Mouse (Mus musculus): ENCODE measurements around the gene Topors.

Gene Topors

DNA sequence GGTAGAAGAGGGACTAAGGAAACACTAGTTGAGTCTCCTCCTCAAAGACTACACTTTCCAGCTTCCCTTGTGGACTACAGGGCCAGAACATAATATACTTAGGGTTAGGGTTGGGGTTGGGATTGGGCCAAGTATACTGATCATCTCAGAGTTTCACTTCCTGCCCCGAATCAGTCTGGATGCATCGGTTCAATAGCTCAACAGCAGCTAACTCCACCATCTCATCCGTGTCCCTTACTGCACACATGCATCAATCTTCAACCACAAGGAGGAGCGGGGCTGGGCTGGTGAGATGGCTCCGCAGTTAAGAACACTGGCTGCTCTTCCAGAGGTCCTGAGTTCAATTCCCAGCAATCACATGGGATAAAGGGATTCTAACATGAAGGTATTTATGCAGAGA lies 18.7 kb downstream of the Topors start:
- no peak for DNase-seq (ENCODE audit: low spot score in 2 of 2)

DNA sequence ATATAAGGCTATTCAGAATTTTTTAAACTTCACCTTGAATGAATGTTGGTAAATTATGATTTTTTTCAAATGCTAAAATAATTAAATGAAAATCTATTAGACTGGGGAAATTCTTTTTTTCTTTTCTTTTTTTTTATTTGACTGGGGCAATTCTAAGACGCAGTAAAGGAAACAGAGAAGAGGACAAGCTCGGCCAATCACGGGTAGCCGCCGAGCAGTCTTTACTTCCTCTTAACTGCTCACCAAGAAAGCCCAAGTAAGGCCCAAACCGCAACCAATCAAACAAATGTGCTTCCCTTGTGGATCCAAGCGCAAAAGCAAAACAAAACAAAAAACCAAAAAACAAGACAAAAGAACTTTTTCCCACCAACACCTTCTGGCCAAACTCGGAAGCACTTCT lies 25.6 kb downstream of the Topors start:
- no peak for DNase-seq (ENCODE audit: low spot score in 2 of 2)

DNA sequence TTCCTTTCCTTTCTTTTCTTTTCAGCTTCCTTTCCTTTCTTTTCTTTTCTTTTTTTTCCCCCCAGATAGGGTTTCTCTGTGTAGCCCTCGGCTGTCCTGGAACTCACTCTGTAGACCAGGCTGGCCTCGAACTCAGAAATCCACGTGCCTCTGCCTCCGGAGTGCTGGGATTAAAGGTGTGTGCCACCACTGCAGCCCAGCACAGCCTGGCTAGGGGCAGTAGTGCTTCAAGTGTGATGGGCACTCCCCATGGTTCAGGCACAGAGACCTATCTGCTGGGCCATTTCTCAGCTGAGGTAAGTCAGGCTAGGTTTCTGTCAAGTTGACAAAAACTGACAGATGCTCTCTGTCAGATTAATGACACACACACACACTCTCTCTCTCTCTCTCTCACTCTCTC lies 26.6 kb downstream of the Topors start:
- DNase-seq (ENCODE audit: low spot score in 2 of 2) = no peak

DNA sequence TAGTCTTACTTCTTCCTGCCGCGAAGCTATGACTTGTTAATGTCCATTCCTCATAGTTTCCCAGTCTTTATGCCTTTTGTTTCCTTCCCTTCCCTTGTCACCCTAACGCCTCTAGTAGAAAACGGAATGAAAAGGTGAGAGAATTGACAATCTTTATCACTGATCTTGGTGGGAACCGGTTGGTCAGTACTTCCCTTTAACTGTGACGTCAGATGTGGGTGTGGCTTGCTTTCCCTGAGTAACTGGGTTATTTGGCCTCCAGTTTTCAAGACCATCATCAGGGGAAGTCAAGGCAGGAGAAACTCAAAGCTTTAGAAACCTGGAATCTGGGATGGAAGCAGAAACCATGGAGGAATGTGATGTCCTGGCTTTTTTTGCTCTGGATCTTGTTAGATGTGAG lies 27.7 kb downstream of the Topors start:
- no peak for DNase-seq (ENCODE audit: low spot score in 2 of 2)

DNA sequence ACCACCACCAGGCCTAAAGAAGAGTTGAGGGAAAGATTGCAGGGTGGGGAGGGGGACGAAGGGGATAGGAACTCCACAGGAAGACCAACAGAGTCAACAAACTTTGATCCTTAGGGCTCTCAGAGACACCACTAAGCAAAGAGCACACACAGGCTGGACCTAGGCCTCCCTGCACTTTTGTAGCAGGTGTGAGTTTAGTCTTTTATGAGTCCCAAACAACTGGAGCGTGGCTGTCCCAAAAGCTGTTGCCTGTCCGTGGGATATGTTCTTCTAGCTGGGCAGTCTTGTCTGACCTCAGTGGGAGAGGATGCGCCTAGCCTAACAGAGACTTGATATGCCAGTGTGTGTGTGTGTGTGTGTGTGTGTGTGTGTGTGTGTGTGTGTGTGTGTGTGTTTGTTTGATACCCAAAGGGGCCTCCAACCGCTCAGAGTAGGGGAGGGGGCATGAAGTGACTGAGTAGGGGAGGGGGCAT lies 29.3 kb downstream of the Topors start:
- DNase-seq (ENCODE audit: low spot score in 2 of 2) = no peak

DNA sequence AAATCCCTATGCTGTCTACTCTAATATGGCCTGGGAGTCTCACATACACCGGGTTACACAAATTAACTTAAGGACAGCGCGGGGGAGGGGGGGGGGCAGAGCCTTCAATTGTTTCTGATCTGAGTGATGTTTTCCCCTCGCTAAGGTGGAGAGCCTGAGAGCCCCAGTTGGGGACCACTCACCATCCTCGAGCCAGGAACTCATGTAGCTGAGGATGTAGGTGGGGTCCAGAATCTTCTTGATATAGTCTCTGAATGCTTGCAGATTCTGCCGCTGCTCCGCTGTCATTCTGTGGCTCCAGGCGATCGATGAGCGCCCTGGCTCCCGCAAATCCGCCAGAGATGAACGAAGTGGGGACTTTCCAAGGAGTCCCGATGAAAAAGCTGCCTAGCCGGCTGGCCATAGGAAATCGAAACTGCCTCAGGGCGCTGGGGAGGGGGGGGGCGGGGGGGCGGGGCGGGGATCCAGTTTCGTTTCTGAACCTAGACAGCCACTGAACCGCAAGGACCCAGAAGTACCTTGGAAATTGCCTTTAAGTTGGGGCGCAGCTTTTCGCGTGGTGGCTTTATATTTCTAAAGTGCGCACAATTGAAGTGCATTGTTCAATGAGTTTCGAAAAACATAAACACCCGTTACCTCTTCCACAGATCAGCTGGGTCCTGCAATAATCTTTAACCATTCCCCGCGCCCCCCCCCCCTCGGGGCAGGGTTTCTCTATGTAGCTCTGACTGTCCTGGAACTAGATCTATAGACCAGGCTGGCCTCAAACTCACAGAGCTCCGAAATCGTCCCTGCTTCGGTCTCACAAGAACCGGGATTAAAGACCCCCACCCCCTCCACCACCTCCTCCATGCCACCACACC lies 30.0 kb downstream of the Topors start, which contains the start of gene Ddx58:
Ddx58 (minus strand) TSS at position 420 of the 863 bp plus-strand sequence.
- no peak for DNase-seq (ENCODE audit: low spot score in 2 of 2)

DNA sequence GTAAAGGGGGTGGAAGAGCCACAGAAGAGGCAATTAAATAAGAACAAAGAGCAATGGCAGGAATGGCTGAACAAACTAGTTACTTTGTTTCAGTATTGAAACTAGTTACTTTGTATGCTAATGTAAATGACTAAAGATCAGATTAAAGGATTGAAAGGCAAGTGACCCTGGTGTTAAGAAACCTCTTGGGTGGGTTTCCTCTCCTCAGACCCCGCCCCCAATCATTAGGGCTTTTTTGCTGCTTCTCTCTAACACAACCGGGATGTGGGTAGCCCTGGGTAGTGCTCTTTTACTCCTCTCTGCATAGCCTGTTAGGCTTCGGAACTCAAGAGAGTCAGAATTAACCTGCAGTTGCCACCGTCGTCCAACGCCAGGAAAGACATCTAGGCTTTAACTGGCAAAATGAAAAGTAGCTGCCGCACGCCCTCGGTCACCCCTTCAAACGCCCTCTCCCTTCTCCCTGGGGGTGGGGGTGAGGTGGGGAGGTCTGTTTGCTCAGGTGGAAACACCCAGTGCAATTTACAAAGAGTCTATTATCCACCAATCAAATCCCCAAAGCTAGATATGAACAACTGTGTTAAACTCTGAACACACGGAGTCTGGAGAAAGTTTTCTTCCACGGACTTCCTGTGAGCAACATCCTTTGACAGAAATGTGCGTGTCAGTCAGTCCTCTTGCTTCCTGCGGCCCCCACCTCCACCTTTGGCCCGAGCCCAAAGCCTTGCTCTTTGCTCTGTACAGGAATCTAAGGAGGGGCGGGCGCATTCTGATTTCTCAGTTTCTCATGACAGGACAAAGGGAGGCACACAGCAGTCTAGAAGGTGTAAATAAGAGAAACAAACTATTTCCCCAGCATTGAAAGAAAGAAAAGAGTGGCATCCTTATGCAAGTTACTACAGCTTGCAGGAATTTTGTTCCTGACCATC lies 30.9 kb downstream of the Topors start:
- peak in 1 of 2 experiments; percentile 31 for DNase-seq (ENCODE audit: low spot score in 2 of 2)

DNA sequence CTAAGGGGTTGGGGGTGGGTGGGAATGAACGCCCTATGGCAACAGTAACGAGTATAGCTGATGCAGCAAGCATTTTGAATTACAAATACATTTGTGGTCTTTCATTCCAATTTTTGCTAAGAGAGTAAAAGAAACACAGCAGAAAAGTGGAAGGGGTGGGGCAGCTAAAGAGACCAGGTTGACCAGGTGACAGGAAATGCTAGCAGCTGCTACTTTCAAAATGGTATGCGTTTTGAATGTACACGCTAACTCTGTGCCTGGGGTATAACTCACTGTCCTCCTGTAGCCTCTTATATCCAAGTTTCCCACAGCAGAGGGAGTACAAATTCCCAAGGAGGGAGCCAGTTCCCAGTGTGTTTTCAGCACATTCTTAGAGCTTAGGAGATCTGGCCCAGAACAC lies 32.8 kb downstream of the Topors start:
- DNase-seq (ENCODE audit: low spot score in 2 of 2) = no peak

DNA sequence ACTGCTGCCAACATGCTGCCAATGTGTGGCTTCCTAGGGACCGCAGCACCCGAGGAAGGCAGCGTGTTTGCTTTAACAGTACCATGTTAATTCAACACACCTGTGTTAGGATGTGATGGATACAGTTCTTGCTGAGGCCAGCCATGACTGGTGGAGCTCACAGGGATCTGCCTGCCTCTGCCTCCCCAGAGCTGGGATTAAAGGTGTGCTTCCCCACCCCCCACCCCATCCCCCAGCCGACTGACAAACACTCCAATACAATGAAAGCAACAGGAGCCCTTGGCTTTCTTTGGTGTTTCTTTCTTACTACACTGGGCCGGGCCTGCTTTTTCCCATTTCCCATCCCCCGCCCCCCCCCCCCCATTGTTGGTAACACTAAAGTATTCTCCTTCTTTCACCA lies 35.4 kb downstream of the Topors start:
- no peak for DNase-seq (ENCODE audit: low spot score in 2 of 2)

DNA sequence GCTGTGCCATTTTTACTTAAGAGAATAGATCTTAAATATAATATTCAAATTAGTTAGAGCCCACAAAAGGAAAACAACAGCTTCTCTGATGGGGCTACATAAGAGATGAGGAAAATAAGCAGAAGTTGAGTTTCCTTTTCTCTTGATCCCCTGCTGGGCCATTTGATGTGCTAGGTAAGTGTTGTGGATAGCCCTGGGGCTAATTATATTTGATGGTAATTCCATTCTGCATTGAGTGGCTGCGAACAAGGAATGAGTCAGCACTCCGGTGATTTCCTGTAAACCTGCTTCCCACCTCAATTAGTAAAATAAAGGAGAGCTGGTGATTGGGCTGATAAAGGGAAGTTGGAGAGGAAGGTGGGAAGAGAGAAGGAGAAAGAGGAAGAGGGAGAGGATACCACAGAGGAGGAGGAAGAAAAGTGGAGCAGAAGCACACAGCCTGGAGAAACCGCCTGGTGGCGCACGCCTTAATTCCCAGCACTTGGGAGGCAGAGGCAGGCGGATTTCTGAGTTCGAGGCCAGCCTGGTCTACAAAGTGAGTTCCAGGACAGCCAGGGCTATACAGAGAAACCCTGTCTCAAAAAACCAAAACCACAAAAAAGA lies 36.5 kb downstream of the Topors start:
- no peak for DNase-seq (ENCODE audit: low spot score in 2 of 2)

DNA sequence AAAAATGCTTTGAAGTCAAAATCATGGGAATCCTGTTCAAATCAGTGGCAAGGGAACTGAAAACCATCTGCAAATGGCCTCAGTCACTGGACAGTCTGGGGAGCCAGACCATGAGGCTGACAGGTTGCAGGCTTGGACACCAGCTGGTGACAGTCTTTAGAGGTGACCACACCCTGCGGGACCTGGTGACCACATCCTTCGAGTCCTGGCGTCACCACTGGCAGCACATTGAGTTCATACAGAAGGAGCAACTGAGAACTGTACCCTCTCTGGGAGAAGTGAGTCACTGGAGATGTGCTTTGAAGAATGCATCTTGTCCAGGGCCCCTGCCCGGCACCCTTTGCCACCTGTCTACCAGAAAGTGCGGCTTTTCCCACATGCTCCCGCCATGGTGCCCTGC lies 39.9 kb downstream of the Topors start:
- DNase-seq (ENCODE audit: low spot score in 2 of 2) = no peak

DNA sequence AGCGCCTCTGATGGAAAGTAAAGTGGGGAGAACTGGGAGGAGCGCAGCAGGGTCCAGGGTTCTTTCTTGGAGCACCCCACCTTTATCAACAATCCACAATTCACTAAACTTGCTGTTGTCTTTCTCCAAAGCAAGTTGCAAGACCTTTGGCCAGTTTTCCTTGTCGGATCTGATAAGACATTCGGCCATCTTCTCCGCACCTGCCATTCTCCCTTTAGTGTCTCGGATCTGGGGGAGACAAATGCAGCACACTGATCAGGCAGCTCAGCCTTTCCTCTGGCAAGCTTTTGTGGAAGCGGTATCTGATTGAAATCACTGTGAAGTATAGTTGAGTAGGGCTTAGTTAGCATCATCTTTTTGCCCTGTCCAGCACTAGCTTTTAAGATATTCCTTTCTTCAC lies 41.8 kb downstream of the Topors start:
- no peak for DNase-seq (ENCODE audit: low spot score in 2 of 2)

DNA sequence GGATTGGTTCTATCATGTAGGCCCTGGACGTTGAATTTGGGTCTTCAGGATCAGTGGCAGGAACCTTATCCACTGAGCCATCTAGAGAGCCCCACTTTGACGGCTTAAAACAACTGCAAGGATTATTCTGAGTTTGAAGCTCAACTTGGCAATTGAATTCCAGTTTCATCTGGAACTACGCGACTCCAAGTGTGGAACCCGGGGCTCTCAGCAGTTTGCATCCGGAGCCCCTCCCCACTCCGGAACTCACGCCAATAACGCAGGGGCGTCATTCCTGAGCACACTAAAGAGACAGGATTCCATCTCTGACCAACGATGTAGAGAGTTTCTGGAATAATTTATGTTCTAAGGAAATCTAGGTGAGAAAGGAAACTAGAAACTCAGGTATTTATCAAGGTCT lies 42.5 kb downstream of the Topors start:
- DNase-seq (ENCODE audit: low spot score in 2 of 2) = no peak

DNA sequence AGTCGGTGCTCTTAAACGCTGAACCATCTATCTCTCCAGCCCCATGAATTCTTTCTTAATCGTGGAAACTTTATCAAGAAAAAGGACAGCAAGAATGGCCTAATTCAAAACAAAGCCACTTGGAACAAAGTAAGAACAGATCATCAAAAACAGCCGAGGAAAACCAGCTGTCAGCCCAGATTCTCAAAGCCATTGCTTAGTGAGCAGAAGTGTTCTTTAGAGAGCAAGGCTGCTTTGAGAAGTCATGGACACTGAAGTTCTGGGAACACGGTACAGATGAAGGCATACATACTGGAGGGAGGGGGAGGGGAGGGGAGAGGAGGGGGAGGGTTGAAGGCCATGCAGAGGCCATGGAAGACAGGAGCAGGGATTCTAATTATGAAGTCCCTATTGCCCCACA lies 43.6 kb downstream of the Topors start:
- no peak for DNase-seq (ENCODE audit: low spot score in 2 of 2)

DNA sequence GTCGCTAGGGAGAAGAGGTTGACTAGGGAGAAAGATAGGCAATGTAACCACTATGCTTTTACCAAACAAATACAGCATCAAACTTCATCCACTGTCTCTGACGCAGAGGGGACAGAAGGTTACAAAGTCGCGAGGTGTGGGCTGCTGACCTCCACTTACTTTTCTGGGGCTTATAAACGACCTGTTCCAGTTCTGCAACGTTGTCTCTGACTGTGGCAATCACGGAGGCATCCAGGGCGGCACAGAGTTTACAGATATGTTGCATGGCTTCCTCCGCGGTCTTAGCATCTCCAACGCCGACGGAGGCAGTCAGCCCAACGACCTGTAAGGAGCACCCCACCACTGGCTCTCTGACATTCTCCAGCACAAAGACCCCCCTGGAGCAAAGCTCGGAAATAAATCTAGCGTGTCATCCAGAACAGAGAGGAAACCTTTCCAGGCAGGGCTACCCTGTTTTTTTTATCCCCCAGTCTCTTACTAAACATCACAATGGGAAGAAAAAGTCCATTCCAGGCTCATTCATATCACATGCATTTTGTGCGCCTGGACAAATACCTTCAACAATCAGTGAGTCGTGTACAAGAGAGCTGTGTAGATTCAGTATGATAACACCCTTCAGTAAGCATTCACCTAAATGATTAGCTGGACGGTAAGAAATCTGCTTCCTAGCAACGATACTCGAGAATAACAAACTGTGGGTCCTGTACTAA lies 47.6 kb downstream of the Topors start:
- DNase-seq (ENCODE audit: low spot score in 2 of 2) = no peak

DNA sequence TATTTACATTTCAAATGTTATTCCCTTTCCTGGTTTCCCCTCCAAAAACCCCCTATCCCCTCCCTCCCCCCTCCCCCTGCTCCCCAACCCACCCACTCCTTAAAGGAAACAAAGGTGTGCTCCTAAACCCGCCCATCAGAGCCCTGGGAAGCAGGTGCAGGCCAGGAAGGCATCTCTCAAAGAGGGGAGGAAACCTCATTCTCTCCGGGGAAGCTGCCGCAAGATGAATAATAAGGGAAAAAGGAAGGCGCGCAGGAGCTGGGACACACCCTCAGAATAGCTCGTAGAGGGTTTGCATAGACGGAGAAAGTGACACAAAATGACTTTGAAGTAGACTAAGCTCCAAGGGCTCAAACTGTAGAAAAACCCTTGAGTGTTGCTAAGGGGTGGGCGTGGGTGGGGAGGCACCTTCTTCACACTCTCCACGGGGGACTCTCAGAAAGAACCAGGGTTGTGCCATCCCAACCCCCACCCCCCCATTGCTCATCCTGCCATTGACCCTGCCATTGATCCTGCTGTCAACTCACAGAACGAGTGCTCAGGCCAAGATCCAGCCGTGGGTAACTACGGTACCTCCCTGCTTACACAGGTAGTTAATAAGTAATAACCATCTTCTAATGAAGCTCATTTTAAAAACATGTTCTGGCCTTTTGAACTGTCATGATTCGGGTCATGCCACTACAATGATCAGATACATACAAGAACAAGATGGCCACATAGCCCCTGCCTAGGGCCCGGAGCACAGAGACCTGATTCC lies 48.5 kb downstream of the Topors start:
- DNase-seq (ENCODE audit: low spot score in 2 of 2) = no peak

DNA sequence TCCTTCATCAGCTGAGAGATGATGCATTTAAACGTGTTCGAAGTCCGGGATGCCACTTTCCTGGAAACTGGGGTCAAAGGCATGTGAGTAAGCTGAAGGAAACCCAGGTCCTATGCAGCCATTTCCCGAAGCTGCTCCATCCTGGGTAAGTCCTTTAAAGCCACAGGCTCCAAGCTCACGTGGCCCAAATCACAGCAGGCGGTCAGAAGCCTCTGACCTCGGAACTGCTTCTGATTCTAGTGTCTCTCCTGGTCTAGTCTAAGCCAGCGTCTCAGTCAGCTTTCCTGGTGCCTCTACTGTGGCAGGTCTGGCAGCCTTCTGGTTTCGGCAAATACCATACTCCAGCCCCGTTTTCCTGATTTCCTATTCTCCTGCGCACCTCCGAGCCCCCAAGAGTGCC lies 49.2 kb downstream of the Topors start:
- no peak for DNase-seq (ENCODE audit: low spot score in 2 of 2)

DNA sequence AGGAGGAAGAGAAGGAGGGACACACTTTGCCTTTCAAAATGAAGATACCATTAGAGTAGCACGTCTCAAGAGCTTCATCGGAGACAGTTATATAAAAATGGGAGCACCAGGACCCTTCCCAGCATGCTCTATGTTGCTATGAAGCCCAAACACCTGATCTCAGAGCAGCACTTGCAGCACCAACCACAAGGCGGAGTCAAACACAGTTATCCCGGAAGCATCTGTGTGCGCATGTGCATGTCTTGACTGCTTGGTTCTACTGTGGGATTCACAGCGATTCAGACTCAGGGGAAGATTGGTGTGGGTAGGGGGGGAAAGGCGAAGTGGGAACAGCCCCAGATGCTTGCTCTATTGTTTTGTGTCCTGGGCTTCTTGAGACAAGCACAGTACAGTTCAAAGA lies 51.3 kb downstream of the Topors start:
- DNase-seq (ENCODE audit: low spot score in 2 of 2) = peak in 1 of 2 experiments; percentile 35

DNA sequence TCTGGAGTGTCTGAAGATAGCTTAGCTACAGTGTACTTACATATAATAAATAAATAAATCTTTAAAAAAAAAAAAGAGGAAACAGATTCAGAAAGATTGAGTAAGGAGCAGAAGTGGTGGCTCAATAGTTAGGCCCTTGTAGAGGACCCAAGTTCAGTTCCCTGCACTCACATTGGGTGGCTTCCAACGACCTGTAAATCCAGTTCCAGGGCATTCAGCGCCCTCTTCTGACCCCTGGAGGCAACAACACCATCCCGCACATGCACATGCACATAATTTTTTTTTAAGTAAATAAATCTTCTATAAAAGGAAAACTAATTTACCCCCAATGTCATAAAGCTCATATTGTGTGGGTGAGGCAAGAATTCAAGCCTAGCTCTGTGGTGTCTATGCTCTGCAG lies 51.7 kb downstream of the Topors start:
- DNase-seq (ENCODE audit: low spot score in 2 of 2) = no peak

DNA sequence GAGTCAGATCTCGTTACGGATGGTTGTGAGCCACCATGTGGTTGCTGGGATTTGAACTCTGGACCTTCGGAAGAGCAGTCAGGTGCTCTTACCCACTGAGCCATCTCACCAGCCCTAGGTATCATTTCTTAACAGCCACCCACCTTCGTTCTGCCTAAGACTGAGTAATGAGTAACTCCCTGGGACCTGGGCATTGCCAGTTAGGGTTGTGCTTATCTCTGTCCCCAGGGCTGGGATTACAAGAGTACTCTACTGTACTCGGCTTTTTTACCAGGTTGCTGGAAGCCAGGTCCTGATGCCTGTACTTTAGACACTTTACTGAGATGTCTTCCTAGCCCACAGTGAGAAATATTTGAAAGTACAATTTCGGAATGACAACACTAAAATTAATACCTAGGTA lies 57.5 kb downstream of the Topors start:
- DNase-seq (ENCODE audit: low spot score in 2 of 2) = no peak

Data from right cerebral cortex, postnatal 10 days (tissue).